Mouse (Mus musculus) heart, embryonic 16.5 days (tissue): Measurements from ENCODE around the gene Nup93. TPM values are rescaled to one million over a fixed set of nuclear protein-coding genes. Genes with fewer than 3 reads are reported as not detected.

ENCODE experiments used
- ATAC-seq: fragments of 200-750 bp; cut with Nextera tagmentation; replicated peaks from 2 replicates; pipeline ENCODE4 v1.8.0; 2017; ENCODE audit warnings: moderate number of reproducible peaks; ENCODE audit not compliant: insufficient read depth, low FRiP score; ENCODE audit errors: extremely low read depth
- H3K27ac ChIP-seq: fragments of 300-500 bp; sonication (generic); 2 replicates; pipeline ENCODE4 v1.5.1; 2014; ENCODE audit warnings: mild to moderate bottlenecking, low read length, control low read depth, moderate library complexity
- H3K27me3 ChIP-seq: fragments of 300-500 bp; sonication (generic); 2 replicates; pipeline ENCODE4 v1.6.1; 2014; ENCODE audit warnings: low read length, mixed read lengths; ENCODE audit not compliant: control insufficient read depth, insufficient read depth
- H3K36me3 ChIP-seq: fragments of 300-500 bp; sonication (generic); 2 replicates; pipeline ENCODE4 v1.6.1; 2014; ENCODE audit not compliant: control insufficient read depth, insufficient read depth
- H3K4me1 ChIP-seq: fragments of 300-500 bp; sonication (generic); 2 replicates; pipeline ENCODE4 v1.6.1; 2014; ENCODE audit warnings: low read length, mixed read lengths; ENCODE audit not compliant: control insufficient read depth, insufficient read depth
- H3K4me2 ChIP-seq: fragments of 300-500 bp; sonication (generic); 2 replicates; pipeline ENCODE4 v1.6.1; 2014; ENCODE audit warnings: low read depth, mild to moderate bottlenecking, control low read depth, low read length
- H3K4me3 ChIP-seq: fragments of 300-500 bp; sonication (generic); 2 replicates; pipeline ENCODE4 v1.5.1; 2014; ENCODE audit warnings: mild to moderate bottlenecking, control low read depth, low read length
- H3K9ac ChIP-seq: fragments of 300-500 bp; sonication (generic); 2 replicates; pipeline ENCODE4 v1.6.1; 2014; ENCODE audit warnings: low read length, control low read depth
- H3K9me3 ChIP-seq: fragments of 300-500 bp; sonication (generic); replicated peaks from 2 replicates; pipeline ENCODE4 v1.6.1; 2016; ENCODE audit warnings: low read length; ENCODE audit not compliant: control insufficient read depth
- WGBS: fragments of 180-500 bp; shearing (Covaris S2); extraction: QIAGEN DNeasy Blood & Tissue Kit; methylation state at CpG from one replicate; pipeline ENCODE4 v1.1.7; 2014; 5-methylcytosine and 5-hydroxymethylcytosine counted together
- polyA plus RNA-seq: library from polyadenylated mRNA; unstranded; fragments of >200 nt; fragmentation: Nextera tagmentation; extraction: Ambion mirVana; gene quantifications from 2 replicates; pipeline ENCODE4 v1.2.1, GENCODE M21; 2015

The Nup93 gene
- polyA plus RNA-seq, 1 experiment from 2014 or later, result 60.3 TPM

GRCm38 (mm10) chr8:94272612-94273011 lies 58.2 kb downstream of the Nup93 start:
- Histone ChIP-seq H3K9ac (no peak overlapping the region), H3K4me1 (peaks cover 21% of the 10 kb centered on the region), H3K36me3 (no peaks in the 10 kb centered on the region), H3K27ac (no peak overlapping the region), H3K4me3 (no peak overlapping the region), H3K4me2 (no peak overlapping the region), H3K9me3 (no peaks in the 10 kb centered on the region), H3K27me3 (no peaks in the 10 kb centered on the region)
- ATAC-seq, result no peak
- 71% methylated on average over 3 of the region's 3 CpGs for WGBS

- no peak overlapping the region for H3K4me3 ChIP-seq
- H3K4me1 ChIP-seq, result peaks cover 17% of the 10 kb centered on the region
- H3K27ac ChIP-seq, result no peak overlapping the region
- H3K9me3 ChIP-seq, result no peaks in the 10 kb centered on the region
- H3K4me2 ChIP-seq, result no peak overlapping the region
- H3K36me3 ChIP-seq, result no peaks in the 10 kb centered on the region
- no peak for ATAC-seq
- H3K9ac ChIP-seq, result no peak overlapping the region
- no peaks in the 10 kb centered on the region for H3K27me3 ChIP-seq
- WGBS, result 90% methylated on average over 5 of the region's 5 CpGs
Observed at GRCm38 (mm10) chr8:94273289-94273850, 59.0 kb downstream of the Nup93 start.

DNA sequence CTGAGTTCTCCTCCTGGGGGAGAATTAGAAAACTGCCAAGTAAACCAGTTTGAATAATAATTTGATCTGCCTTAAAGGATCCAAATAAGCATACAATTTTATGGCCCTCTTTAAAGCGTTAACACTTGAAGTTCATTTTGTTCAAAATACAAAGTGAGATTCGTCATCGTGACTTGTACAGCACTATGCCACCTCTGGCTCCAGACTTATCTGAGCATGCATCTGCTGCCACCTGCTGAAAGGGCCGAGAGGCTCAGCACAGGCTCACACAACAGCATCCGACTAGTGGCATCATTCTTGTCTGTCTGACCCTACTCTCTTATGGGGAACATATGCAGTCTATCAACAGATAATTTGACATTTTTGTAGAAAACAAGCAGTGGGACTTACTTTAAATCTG lies 59.7 kb downstream of the Nup93 start:
- Histone ChIP-seq H3K27ac (no peak overlapping the region), H3K36me3 (no peaks in the 10 kb centered on the region), H3K4me2 (no peak overlapping the region), H3K27me3 (no peaks in the 10 kb centered on the region), H3K9ac (no peak overlapping the region), H3K4me3 (no peak overlapping the region), H3K9me3 (no peaks in the 10 kb centered on the region), H3K4me1 (peaks cover 14% of the 10 kb centered on the region)
- 68% methylated on average over 5 of the region's 5 CpGs for WGBS
- no peak for ATAC-seq

DNA sequence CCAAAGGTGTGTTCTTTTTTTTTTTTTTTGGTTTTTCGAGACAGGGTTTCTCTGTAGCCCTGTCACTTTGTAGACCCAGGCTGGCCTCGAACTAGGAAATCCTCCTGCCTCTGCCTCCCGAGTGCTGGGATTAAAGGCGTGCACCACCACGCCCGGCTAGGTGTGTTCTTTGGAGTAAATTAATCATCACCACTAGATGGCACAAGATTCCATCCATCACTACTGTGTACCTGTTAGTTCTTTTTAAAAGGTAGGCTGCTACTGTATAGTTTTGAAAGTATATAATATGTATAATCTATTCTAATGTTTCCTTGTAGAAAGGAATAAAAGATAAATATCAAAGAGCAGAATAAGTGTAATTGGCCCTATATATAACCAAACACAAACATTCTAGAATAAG lies 63.9 kb downstream of the Nup93 start:
- 88% methylated on average over 6 of the region's 6 CpGs for WGBS
- no peak overlapping the region for H3K9ac ChIP-seq
- H3K9me3 ChIP-seq, result no peaks in the 10 kb centered on the region
- no peak overlapping the region for H3K4me2 ChIP-seq
- H3K4me1 ChIP-seq, result no peaks in the 10 kb centered on the region
- H3K27ac ChIP-seq, result no peak overlapping the region
- ATAC-seq, result no peak
- no peaks in the 10 kb centered on the region for H3K27me3 ChIP-seq
- H3K36me3 ChIP-seq, result no peaks in the 10 kb centered on the region; the same call in 1 of the 2 replicates
- no peak overlapping the region for H3K4me3 ChIP-seq

- Histone ChIP-seq H3K36me3 (no peaks in the 10 kb centered on the region; the same call in 1 of the 2 replicates), H3K9me3 (no peaks in the 10 kb centered on the region), H3K4me2 (no peak overlapping the region), H3K4me3 (no peak overlapping the region), H3K27me3 (no peaks in the 10 kb centered on the region), H3K9ac (no peak overlapping the region), H3K4me1 (no peaks in the 10 kb centered on the region), H3K27ac (no peak overlapping the region)
- WGBS, result 68% methylated on average over 5 of the region's 5 CpGs
- ATAC-seq, result no peak
Observed at GRCm38 (mm10) chr8:94280001-94280613, 65.7 kb downstream of the Nup93 start.

DNA sequence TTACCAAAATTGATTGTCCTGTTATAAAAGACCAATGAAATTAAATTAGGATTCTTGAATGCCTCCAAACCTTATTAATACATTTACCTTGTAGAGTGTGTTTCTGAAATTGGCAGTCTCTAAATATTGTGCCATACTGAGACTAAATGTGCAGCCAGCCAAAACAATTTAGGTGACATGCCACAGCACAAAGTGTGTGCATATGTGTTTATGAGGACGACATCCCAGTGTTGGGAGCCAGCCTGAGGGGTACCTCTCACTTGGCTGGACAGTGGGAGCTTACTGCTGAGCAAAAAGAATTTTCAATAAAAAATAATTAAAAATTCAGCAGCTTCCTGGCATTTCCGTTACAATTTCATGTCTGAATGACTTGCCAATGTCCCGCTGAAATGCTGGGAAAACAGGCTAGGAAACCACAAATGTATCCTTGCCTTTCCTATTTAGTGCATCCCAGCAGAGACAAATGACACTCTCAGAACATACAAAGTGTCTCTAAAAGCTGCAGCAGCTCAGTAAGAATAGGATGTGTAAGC lies 68.2 kb downstream of the Nup93 start:
- H3K27me3 ChIP-seq, result no peaks in the 10 kb centered on the region
- WGBS, result 89% methylated on average over 3 of the region's 3 CpGs
- H3K9me3 ChIP-seq, result no peaks in the 10 kb centered on the region
- H3K4me2 ChIP-seq, result no peak overlapping the region
- H3K4me3 ChIP-seq, result no peak overlapping the region
- ATAC-seq, result no peak
- H3K27ac ChIP-seq, result no peak overlapping the region
- H3K4me1 ChIP-seq, result no peaks in the 10 kb centered on the region
- H3K36me3 ChIP-seq, result no peaks in the 10 kb centered on the region; the same call in 1 of the 2 replicates
- no peak overlapping the region for H3K9ac ChIP-seq

DNA sequence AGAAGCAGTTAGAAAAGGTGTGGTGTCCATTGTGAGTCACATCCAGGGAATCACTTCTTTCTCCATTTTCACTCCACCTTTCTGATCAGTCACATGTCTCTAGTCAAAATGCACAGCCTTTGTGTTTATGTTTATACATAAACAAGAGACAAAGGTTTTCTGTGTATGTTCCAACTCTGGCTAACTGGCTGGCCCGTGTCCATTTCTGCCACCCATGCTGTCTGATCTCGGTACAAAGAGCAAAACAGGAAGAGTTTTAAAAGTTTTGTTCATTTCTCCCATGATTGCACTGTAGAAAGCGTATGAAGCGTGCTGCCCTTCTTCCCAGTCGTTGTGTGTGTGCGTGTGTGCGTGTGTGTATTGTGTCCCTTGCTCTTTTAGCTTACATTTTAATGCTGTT lies 69.8 kb downstream of the Nup93 start:
- Histone ChIP-seq H3K4me2 (no peak overlapping the region), H3K4me3 (no peak overlapping the region), H3K9ac (no peak overlapping the region), H3K36me3 (no peaks in the 10 kb centered on the region; the same call in 1 of the 2 replicates), H3K9me3 (no peaks in the 10 kb centered on the region), H3K27ac (no peak overlapping the region), H3K4me1 (no peaks in the 10 kb centered on the region), H3K27me3 (no peaks in the 10 kb centered on the region)
- ATAC-seq, result no peak
- WGBS, result 84% methylated on average over 7 of the region's 7 CpGs

GRCm38 (mm10) chr8:94290606-94291005 lies 76.2 kb downstream of the Nup93 start:
- peaks cover 23% of the 10 kb centered on the region for H3K4me1 ChIP-seq
- H3K9ac ChIP-seq, result no peak overlapping the region
- no peaks in the 10 kb centered on the region for H3K9me3 ChIP-seq
- H3K27me3 ChIP-seq, result no peaks in the 10 kb centered on the region
- ATAC-seq, result no peak
- no peak overlapping the region for H3K4me2 ChIP-seq
- no peak overlapping the region for H3K27ac ChIP-seq
- 82% methylated on average over 5 of the region's 5 CpGs for WGBS
- no peak overlapping the region for H3K4me3 ChIP-seq
- H3K36me3 ChIP-seq, result no peaks in the 10 kb centered on the region

DNA sequence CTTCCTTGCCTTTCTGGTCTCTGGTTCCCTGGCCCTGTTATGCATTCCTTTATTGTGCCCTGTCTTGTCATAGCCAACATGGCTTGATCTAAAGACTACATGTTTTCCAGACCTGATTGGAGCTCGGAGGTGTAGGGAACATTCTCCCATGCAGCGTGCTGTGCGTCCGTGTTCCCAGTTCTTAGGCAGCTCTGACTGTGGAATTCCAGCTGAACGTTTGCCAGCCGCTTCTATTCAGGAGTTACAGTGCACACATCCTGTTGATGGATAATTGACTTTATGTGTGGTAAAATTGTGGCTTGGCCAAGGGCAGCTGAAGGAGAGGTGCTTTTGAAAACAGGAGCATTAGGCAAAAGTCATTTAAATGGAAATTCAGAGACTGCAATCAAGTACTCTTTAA lies 77.7 kb downstream of the Nup93 start:
- Histone ChIP-seq H3K4me1 (peaks cover 32% of the 10 kb centered on the region), H3K27ac (peak overlapping the region; percentile 92), H3K27me3 (no peaks in the 10 kb centered on the region), H3K9me3 (no peaks in the 10 kb centered on the region), H3K4me2 (peak overlapping the region; percentile 32), H3K36me3 (no peaks in the 10 kb centered on the region), H3K9ac (peak overlapping the region; percentile 42; the same call in 1 of the 2 replicates), H3K4me3 (no peak overlapping the region)
- WGBS, result 23% methylated on average over 6 of the region's 6 CpGs
- peak; percentile 74 for ATAC-seq
